Mouse (Mus musculus): ENCODE data around the gene Hist4h4. TPM values are rescaled to one million over a fixed set of nuclear protein-coding genes. Genes with fewer than 3 reads are reported as not detected.

Hist4h4 gene
- polyA plus RNA-seq, 1 experiment: not detected

DNA sequence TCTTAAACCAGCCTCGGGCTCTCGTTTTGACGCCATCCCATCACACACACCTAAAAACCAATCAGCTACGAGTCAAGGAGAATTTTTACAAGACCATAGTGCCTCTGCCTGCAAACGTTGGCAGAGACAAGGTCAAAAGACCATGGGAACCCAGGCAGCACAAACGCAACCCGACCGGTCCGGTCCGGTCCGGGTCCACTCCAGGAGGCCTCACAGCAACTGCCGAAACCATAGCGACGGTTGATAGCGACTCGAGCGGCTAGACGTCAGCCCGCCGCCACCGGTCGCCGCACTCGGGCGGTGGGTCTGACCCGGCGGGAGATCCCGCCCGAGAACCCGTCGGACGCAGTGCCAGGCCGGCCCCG, 23.3 kb upstream of the Hist4h4 start, which contains the start of gene BC049715:
Gene BC049715, plus strand, starts transcription at position 111 of the 365 bp plus-strand sequence.
- Histone ChIP-seq H3K4me3 (ENCODE audit: insufficient read depth, low read depth, low read length) (peak within 1 kb of the TSS; percentile 95), H3K4me1 (ENCODE audit: control insufficient read depth, insufficient read depth, insufficient read length, low read length) (no peaks in the 10 kb centered on the region; the same call in 1 of the 2 replicates), H3K27ac (replicated peaks; ENCODE audit: low read depth, low read length) (peak within 1 kb of the TSS; percentile 89)

DNA sequence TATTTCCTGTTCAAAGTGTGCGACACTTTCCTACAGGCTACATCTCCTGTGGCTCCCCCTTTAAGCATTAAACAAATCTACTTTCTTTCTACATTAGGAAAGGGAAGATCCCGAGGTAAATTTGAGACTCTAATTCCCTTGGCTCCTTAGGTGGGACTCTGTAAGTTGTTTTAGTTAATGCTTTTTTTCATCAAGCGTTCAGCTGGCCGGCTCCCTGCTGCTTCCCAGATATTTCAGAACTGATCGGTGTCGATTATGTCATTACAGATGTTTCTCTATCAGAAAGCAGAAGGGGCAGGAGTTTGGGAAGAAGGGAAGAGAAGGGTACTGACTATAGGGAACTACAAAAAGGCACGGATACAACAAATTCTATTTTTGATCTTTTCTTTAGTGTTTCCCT, 22.9 kb upstream of the Hist4h4 start:
- Histone ChIP-seq H3K4me3 (ENCODE audit: insufficient read depth, low read depth, low read length) (peak overlapping the region; percentile 95), H3K4me1 (ENCODE audit: control insufficient read depth, insufficient read depth, insufficient read length, low read length) (no peaks in the 10 kb centered on the region; the same call in 1 of the 2 replicates), H3K27ac (replicated peaks; ENCODE audit: low read depth, low read length) (peak overlapping the region; percentile 89)

DNA sequence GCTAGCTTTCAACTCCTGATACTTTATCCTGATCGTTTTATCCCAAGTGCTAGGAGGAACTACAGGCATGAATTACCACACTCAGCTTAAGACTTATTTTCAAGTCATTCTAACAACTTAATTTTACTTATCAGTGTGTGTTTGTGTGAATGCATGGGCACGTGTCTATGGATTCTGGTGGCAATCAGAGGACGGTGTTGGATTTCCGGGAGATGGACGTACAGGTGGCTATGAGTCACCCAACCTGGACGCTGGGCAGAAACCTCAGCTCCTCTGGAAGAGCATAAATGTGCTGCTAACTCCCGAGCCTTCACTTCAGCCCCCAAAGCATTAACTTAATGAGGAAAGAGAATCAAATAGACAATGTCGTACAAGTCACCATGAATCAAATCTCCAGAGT, 20.8 kb upstream of the Hist4h4 start:
- Histone ChIP-seq H3K27ac (replicated peaks; ENCODE audit: low read depth, low read length) (no peak overlapping the region), H3K4me3 (ENCODE audit: insufficient read depth, low read depth, low read length) (no peak overlapping the region), H3K4me1 (ENCODE audit: control insufficient read depth, insufficient read depth, insufficient read length, low read length) (no peaks in the 10 kb centered on the region; the same call in 1 of the 2 replicates)

DNA sequence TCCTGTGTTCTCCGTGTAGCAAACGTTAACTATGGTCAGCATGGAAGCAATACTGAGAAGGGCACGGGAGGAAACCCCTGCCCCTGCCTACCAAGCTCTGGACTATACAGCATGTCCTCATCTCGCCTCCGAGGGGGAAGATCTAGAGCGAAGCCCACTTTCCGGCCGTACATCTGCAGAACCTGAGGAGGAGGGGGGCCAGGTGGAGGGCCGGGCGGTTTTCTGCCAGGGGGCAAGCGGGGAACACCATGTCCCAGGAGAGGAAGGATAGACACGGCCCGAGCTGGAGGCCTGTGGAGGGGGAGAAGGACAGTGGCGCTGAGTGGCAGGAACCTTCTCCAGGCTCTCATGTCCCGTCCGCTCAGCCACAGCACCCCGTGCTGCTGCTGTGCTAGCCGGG, 16.9 kb upstream of the Hist4h4 start:
- H3K4me1 ChIP-seq (ENCODE audit: control insufficient read depth, insufficient read depth, insufficient read length, low read length): no peaks in the 10 kb centered on the region
- H3K4me3 ChIP-seq (ENCODE audit: insufficient read depth, low read depth, low read length): no peak overlapping the region
- no peak overlapping the region for H3K27ac ChIP-seq (replicated peaks; ENCODE audit: low read depth, low read length)

DNA sequence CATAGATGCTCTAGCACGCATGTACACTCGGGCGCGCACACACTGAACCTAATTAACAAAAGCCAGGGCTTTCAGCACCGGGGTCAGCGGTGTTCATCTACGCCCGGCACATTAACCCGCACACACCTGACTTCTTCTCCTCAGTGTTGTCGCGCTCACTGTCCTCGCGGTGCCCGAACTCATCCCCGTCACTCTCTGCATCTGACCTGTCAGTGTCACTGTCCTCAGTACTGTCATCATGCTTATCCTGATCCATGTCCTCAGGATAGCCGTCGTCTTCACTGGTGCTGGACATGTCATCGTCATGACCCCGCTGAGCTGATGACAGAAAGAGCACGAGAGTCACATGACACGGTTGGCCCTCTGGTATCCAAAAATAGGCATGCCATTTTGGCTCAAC, 16.2 kb upstream of the Hist4h4 start:
- no peak overlapping the region for H3K27ac ChIP-seq (replicated peaks; ENCODE audit: low read depth, low read length)

DNA sequence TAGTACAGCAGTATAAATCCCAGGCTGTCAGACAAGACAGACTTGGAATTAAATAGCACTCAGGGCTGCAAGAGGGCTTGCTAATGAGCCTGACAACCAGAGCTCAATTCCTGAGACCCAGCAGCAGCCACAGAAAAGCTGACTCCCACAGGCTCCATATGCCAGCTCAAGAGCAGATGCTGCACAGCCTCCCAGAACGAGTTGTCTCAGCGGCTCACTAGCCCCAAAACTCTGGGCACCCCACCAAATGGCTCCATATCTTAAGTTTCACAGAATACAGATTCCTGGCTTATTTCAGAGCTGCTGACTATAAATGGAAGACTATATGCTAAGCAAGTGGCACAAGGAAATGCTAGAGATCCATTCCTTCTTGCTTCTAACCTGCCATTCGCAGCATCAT, 13.3 kb upstream of the Hist4h4 start:
- no peaks in the 10 kb centered on the region for H3K4me1 ChIP-seq (ENCODE audit: control insufficient read depth, insufficient read depth, insufficient read length, low read length)
- H3K4me3 ChIP-seq (ENCODE audit: insufficient read depth, low read depth, low read length): no peak overlapping the region
- no peak overlapping the region for H3K27ac ChIP-seq (replicated peaks; ENCODE audit: low read depth, low read length)

More for the DNA sequence above, 16.2 kb upstream of the Hist4h4 start:
- no peaks in the 10 kb centered on the region for H3K4me1 ChIP-seq (ENCODE audit: control insufficient read depth, insufficient read depth, insufficient read length, low read length)
- no peak overlapping the region for H3K4me3 ChIP-seq (ENCODE audit: insufficient read depth, low read depth, low read length)

DNA sequence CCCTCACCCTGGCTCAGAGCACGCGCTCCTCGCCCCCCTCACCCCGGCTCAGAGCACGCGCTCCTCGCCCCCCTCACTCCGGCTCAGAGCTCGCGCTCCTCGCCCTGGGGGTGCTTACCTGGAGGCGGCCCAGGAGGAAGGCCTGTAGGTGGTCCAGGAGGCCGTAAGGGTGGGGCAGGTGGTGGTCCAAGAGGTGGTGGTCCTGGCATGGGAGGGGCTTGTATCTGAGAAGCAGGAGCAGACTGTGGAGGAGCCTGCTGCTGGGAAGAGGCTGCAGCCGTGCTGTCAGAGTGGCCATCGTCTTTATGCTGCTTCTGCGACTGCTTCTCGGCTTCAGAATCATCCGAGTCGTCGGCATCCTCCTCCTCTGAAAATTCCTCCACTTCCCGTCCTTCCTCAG, 12.6 kb upstream of the Hist4h4 start:
- Histone ChIP-seq H3K4me1 (ENCODE audit: control insufficient read depth, insufficient read depth, insufficient read length, low read length) (no peaks in the 10 kb centered on the region), H3K4me3 (ENCODE audit: insufficient read depth, low read depth, low read length) (no peak overlapping the region), H3K27ac (replicated peaks; ENCODE audit: low read depth, low read length) (no peak overlapping the region)

DNA sequence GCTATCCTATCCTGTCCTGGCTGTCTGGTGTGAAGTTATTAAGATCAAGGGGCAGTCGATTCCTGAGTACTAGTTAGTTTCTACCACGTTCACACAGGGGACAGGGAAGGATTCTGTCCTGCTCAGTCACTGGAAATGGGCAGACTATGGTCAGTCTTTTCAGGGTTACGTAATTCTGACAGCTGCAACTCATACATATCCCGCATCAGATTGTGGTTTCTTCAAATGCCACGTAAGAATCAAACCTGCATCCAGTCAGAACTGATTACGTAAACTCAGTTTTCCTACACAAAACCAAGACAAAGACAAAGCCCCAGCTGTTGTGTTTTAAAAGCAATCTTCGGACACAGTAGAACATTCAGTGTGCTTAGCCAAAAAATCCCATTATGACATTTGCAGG, 11.2 kb upstream of the Hist4h4 start:
- no peak overlapping the region for H3K27ac ChIP-seq (replicated peaks; ENCODE audit: low read depth, low read length)
- no peaks in the 10 kb centered on the region for H3K4me1 ChIP-seq (ENCODE audit: control insufficient read depth, insufficient read depth, insufficient read length, low read length)
- no peak overlapping the region for H3K4me3 ChIP-seq (ENCODE audit: insufficient read depth, low read depth, low read length)

DNA sequence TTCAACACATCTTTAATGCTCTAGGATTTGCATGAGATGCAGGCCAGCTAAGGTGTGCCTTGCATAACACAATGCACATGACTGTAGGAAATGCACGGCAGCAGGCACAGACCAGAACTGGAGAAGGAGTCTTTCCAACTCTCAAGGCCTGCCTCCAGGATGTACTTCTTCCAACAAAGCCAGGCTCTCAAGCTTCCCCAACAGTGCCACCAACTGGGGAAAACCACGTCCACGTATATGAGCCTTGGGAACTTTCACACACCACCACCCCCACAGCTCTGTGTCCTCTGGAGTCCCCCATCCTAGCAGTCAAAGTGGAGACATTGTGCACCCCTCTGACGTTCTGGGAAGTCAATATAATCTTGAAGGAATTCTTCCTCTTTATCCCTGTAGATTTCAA, 8.9 kb upstream of the Hist4h4 start:
- H3K27ac ChIP-seq (replicated peaks; ENCODE audit: low read depth, low read length): no peak overlapping the region
- H3K4me3 ChIP-seq (ENCODE audit: insufficient read depth, low read depth, low read length): no peak overlapping the region

DNA sequence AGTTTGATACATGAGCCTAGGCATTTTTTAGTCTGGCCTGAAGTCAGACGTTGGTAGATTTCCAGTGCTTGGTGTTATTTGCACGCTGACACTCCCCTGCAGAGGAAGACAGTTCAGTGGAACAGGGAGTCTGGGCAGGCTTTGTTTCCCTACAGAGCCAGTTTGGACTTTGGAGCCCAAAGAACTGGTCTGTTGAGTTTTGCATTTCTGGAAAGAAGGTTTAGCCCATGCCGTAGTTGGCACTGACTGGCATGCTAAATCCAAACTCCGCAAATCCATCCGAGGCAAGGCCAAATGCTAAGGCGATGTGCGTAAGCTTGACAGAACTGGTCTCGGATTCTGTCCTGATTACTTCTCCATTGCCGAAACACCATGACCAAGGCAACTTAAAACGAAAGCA, 7.0 kb upstream of the Hist4h4 start:
- Histone ChIP-seq H3K4me1 (ENCODE audit: control insufficient read depth, insufficient read depth, insufficient read length, low read length) (peaks cover 12% of the 10 kb centered on the region; the same call in 1 of the 2 replicates), H3K27ac (replicated peaks; ENCODE audit: low read depth, low read length) (no peak overlapping the region), H3K4me3 (ENCODE audit: insufficient read depth, low read depth, low read length) (no peak overlapping the region)

More for the DNA sequence above, 8.9 kb upstream of the Hist4h4 start:
- peaks cover 12% of the 10 kb centered on the region; the same call in 1 of the 2 replicates for H3K4me1 ChIP-seq (ENCODE audit: control insufficient read depth, insufficient read depth, insufficient read length, low read length)

DNA sequence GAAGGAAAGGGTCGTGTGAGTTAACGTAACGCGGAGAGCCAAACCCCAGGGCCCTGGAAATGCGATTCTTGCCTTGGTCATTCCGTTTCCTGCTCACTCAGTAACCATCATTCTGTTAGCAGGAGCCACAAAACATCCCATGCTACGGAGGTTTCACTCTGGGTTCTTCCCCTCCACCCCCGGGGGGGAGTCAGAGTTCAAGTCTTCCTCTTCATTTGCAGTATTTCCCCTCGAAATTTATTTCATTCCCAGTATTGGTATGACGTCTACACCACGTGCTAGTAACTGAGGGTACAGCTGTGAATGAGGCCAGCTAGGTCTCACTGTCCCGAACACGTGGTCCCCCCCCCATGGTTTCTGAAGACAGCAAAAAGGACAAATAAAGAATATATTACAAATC, 5.5 kb upstream of the Hist4h4 start:
- Histone ChIP-seq H3K27ac (replicated peaks; ENCODE audit: low read depth, low read length) (0 out of 2 replicates have a peak overlapping the region, but pooled peaks have one; percentile 15), H3K4me3 (ENCODE audit: insufficient read depth, low read depth, low read length) (peak overlapping the region; percentile 88), H3K4me1 (ENCODE audit: control insufficient read depth, insufficient read depth, insufficient read length, low read length) (peaks cover 12% of the 10 kb centered on the region; the same call in 1 of the 2 replicates)

DNA sequence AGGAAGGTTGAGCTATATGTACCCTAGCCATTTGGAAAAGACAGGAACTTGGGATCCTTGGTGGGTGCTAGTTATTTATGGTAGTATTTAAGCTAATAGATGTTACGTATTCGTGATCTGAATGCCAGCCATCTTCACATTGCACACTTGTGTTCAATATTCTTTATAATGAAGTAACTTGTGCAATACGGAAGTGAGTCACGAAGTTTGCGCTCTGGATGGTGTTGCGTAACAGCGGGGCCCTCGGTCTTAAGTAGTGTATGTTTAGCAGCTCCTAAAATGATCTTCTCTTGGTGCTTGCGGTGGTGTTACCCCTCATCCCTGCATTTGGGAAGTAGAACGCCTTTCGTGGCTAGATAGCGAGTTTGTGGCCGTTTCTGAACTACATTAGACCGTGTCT, 4.9 kb upstream of the Hist4h4 start:
- peaks cover 12% of the 10 kb centered on the region; the same call in 1 of the 2 replicates for H3K4me1 ChIP-seq (ENCODE audit: control insufficient read depth, insufficient read depth, insufficient read length, low read length)
- peak overlapping the region; percentile 53; the same call in 1 of the 2 replicates for H3K27ac ChIP-seq (replicated peaks; ENCODE audit: low read depth, low read length)

DNA sequence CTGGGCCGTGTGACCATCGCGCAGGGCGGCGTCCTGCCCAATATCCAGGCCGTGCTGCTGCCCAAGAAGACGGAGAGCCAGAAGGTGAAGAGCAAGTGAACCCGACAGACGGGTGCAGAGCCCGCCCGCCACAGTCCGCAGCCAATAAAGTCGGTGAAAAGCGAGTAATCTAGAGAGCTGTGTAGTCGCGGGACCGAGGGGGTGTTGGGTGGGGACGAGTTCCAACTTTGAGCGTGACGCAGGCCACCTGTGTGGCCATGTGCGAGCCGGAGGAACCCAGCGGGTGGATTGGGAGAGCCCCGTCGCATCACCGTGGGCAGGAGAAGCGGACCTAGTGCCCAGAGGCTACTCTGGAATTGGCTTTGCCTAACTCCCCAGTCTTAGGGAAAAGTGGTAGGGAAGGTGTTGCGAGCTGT, 4.4 kb upstream of the Hist4h4 start:
- Histone ChIP-seq H3K4me1 (ENCODE audit: control insufficient read depth, insufficient read depth, insufficient read length, low read length) (peaks cover 12% of the 10 kb centered on the region; the same call in 1 of the 2 replicates), H3K4me3 (ENCODE audit: insufficient read depth, low read depth, low read length) (peak overlapping the region; percentile 88), H3K27ac (replicated peaks; ENCODE audit: low read depth, low read length) (peak overlapping the region; percentile 53; the same call in 1 of the 2 replicates)

More for the DNA sequence above, 4.9 kb upstream of the Hist4h4 start:
- peak overlapping the region; percentile 88 for H3K4me3 ChIP-seq (ENCODE audit: insufficient read depth, low read depth, low read length)

DNA sequence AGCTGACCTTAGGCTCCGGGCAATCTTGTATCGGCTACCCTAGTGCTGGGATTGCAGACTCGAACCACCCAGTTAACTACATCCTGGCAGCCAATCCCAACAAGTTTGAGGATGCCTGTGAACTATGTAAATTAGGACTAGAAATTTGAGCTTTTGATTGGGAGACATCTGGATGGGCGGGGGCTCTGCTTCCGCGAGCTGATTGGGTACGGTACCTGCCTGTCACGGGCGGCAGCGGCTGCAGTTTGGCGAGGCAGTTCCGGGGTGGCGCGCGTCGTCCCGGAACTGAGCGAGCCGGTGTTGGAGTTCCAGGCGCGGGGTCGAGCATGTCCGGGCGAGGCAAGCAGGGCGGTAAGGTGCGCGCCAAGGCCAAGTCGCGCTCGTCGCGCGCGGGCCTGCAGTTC, 3.8 kb upstream of the Hist4h4 start, which contains the start of gene H2afj:
Gene H2afj, plus strand, starts transcription at position 231 of the 404 bp plus-strand sequence.
- Histone ChIP-seq H3K4me1 (ENCODE audit: control insufficient read depth, insufficient read depth, insufficient read length, low read length) (peaks cover 15% of the 10 kb centered on the region; the same call in 1 of the 2 replicates), H3K27ac (replicated peaks; ENCODE audit: low read depth, low read length) (peak within 1 kb of the TSS; percentile 71), H3K4me3 (ENCODE audit: insufficient read depth, low read depth, low read length) (peak within 1 kb of the TSS; percentile 88)

DNA sequence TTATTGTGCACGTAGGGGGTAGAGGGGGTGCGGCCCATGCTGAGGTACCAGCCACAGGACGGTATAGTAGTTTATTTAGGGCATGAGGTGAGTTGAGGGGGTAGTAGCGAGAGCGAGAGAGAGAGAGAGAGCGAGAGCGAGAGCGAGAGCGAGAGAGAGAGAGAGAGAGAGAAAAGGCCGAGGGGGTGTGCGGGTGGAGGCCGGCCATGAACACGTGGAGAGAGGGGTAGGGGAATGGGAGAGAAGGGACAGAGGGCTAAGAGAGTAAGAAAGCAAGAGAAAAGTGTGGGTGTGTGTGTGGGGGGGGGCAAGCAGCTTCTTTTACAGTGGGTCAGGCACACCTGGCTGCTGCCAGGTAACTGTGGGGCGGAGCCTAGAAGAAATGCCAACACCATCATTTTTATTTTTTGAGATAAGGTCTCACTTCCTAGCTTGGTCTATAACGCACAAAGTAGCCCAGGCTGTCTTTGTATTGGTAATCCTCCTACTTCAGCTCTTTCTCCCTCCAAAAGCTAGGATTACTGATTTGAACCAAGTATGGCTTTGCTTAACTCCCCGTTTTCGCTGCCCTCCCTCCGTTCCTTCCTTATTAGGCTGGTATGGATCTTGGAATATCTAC, 3.3 kb upstream of the Hist4h4 start:
- Histone ChIP-seq H3K4me3 (ENCODE audit: insufficient read depth, low read depth, low read length) (peak overlapping the region; percentile 59), H3K27ac (replicated peaks; ENCODE audit: low read depth, low read length) (peak overlapping the region; percentile 71; the same call in 1 of the 2 replicates), H3K4me1 (ENCODE audit: control insufficient read depth, insufficient read depth, insufficient read length, low read length) (peaks cover 15% of the 10 kb centered on the region; the same call in 1 of the 2 replicates)

DNA sequence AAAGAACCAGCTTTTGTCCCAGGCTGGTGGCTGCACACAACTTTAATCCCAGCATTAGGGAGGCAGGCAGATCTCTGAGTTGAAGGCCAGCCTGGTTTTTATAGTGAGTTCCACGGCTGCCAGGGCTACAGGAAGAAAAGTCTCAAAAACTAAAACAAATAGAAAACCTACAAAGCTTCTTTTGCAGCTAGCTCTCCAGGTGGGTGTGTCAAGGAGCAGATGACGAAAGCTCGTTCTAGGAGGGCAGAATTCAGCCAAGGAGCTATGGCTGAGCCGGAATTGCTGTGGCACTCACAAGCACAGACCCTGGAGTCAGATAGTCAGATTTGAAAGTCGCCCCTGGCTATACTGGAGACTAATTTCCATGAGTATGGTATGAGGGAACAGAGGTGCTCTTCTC, 2.6 kb upstream of the Hist4h4 start:
- Histone ChIP-seq H3K4me3 (ENCODE audit: insufficient read depth, low read depth, low read length) (no peak overlapping the region), H3K27ac (replicated peaks; ENCODE audit: low read depth, low read length) (no peak overlapping the region), H3K4me1 (ENCODE audit: control insufficient read depth, insufficient read depth, insufficient read length, low read length) (peaks cover 15% of the 10 kb centered on the region; the same call in 1 of the 2 replicates)
